Mouse (Mus musculus) intestine, embryonic 16.5 days (tissue): ENCODE data around the gene Sesn1. TPM values are rescaled to one million over a fixed set of nuclear protein-coding genes. Genes with fewer than 3 reads are reported as not detected.

Experiments
- ATAC-seq: fragments of 200-750 bp; cut with Nextera tagmentation; 2 replicates; pipeline ENCODE4 v1.8.0; 2017; ENCODE audit warnings: moderate TSS enrichment, moderate library complexity
- H3K27ac ChIP-seq: fragments of 300-500 bp; sonication (generic); 2 replicates; pipeline ENCODE4 v1.5.1; 2014; ENCODE audit warnings: mild to moderate bottlenecking, low read length
- H3K27me3 ChIP-seq: fragments of 300-500 bp; sonication (generic); replicated peaks from 2 replicates; pipeline ENCODE4 v1.6.1; 2014; ENCODE audit warnings: low read length, control low read depth, mixed read lengths; ENCODE audit not compliant: control insufficient read depth, insufficient read depth
- H3K36me3 ChIP-seq: fragments of 300-500 bp; sonication (generic); 2 replicates; pipeline ENCODE4 v1.6.1; 2014; ENCODE audit warnings: low read length, control low read depth; ENCODE audit not compliant: control insufficient read depth, insufficient read depth
- H3K4me1 ChIP-seq: fragments of 300-500 bp; sonication (generic); 2 replicates; pipeline ENCODE4 v1.6.1; 2014; ENCODE audit warnings: low read length, control low read depth, mixed read lengths; ENCODE audit not compliant: control insufficient read depth, insufficient read depth
- H3K4me2 ChIP-seq: fragments of 300-500 bp; sonication (generic); 2 replicates; pipeline ENCODE4 v1.6.1; 2014; ENCODE audit warnings: low read depth, low read length, control low read depth
- H3K4me3 ChIP-seq: fragments of 300-500 bp; sonication (generic); 2 replicates; pipeline ENCODE4 v1.5.1; 2014; ENCODE audit warnings: mild to moderate bottlenecking, low read length
- H3K9ac ChIP-seq: fragments of 300-500 bp; sonication (generic); 2 replicates; pipeline ENCODE4 v1.6.1; 2014; ENCODE audit warnings: low read depth, low read length
- H3K9me3 ChIP-seq: fragments of 300-500 bp; sonication (generic); 2 replicates; pipeline ENCODE4 v1.6.1; 2016; ENCODE audit warnings: low read length, control low read depth; ENCODE audit not compliant: control insufficient read depth
- WGBS: fragments of 180-500 bp; shearing (Covaris S2); extraction: QIAGEN DNeasy Blood & Tissue Kit; methylation state at CpG from one replicate; pipeline ENCODE4 v1.1.7; 2014; 5-methylcytosine and 5-hydroxymethylcytosine counted together
- polyA plus RNA-seq: library from polyadenylated mRNA; unstranded; fragments of >200 nt; fragmentation: Nextera tagmentation; extraction: Ambion mirVana; gene quantifications from 2 replicates; pipeline ENCODE4 v1.2.1, GENCODE M21; 2015

The Sesn1 gene
- polyA plus RNA-seq, 1 experiment from 2014 or later = 28.3 TPM

GRCm38 (mm10) chr10:41804711-41805110 is 5.0 kb upstream of the Sesn1 start:
- Histone ChIP-seq H3K9me3 (peaks cover 6% of the 10 kb centered on the region), H3K27me3 (no peaks in the 10 kb centered on the region), H3K36me3 (peaks cover 11% of the 10 kb centered on the region; the same call in 1 of the 2 replicates), H3K4me3 (no peak overlapping the region), H3K27ac (no peak overlapping the region), H3K9ac (no peak overlapping the region), H3K4me1 (no peaks in the 10 kb centered on the region), H3K4me2 (no peak overlapping the region)
- WGBS = 90% methylated on average over 3 of the region's 3 CpGs
- ATAC-seq = no peak

- peaks cover 6% of the 10 kb centered on the region for H3K9me3 ChIP-seq
- 0 out of 2 replicates have a peak, but pooled peaks cover 9% of the 10 kb centered on the region for H3K36me3 ChIP-seq
- WGBS = 80% methylated on average over 2 of the region's 2 CpGs
- no peak overlapping the region for H3K4me3 ChIP-seq
- H3K27me3 ChIP-seq = no peaks in the 10 kb centered on the region
- H3K4me1 ChIP-seq = no peaks in the 10 kb centered on the region
- H3K27ac ChIP-seq = no peak overlapping the region
- H3K4me2 ChIP-seq = no peak overlapping the region
- H3K9ac ChIP-seq = no peak overlapping the region
- ATAC-seq = no peak
These were observed 3.9 kb upstream of the Sesn1 start for GRCm38 (mm10) chr10:41805729-41806355.

- 2% methylated on average over 25 of the region's 25 CpGs for WGBS
- no peaks in the 10 kb centered on the region for H3K9me3 ChIP-seq
- peak; percentile 84 for ATAC-seq
These were observed 510 bp upstream of the Sesn1 start for GRCm38 (mm10) chr10:41809080-41809770.

GRCm38 (mm10) chr10:41810564-41811455 is 1.1 kb downstream of the Sesn1 start:
- under 1% methylated on average over 36 of the region's 36 CpGs for WGBS
- Histone ChIP-seq H3K4me3 (peak overlapping the region; percentile 74), H3K27ac (peak overlapping the region; percentile 97), H3K9me3 (no peaks in the 10 kb centered on the region), H3K9ac (peak overlapping the region; percentile 82), H3K4me2 (peak overlapping the region; percentile 66), H3K4me1 (peaks cover 12% of the 10 kb centered on the region), H3K27me3 (no peaks in the 10 kb centered on the region), H3K36me3 (no peaks in the 10 kb centered on the region)
- no peak; the same call in 1 of the 2 replicates for ATAC-seq

More at GRCm38 (mm10) chr10:41809080-41809770, 510 bp upstream of the Sesn1 start:
- peak overlapping the region; percentile 66 for H3K4me2 ChIP-seq
- H3K27ac ChIP-seq = peak overlapping the region; percentile 97
- peak overlapping the region; percentile 82 for H3K9ac ChIP-seq
- H3K4me1 ChIP-seq = peaks cover 12% of the 10 kb centered on the region
- H3K4me3 ChIP-seq = peak overlapping the region; percentile 74
- H3K27me3 ChIP-seq = no peaks in the 10 kb centered on the region
- no peaks in the 10 kb centered on the region for H3K36me3 ChIP-seq

- Histone ChIP-seq H3K9ac (no peak overlapping the region; the same call in 1 of the 2 replicates), H3K27me3 (no peaks in the 10 kb centered on the region), H3K36me3 (no peaks in the 10 kb centered on the region), H3K27ac (no peak overlapping the region), H3K4me3 (peak overlapping the region; percentile 20; the same call in 1 of the 2 replicates), H3K9me3 (no peaks in the 10 kb centered on the region), H3K4me2 (peak overlapping the region; percentile 42), H3K4me1 (peaks cover 12% of the 10 kb centered on the region)
- ATAC-seq = no peak
- 77% methylated on average over 6 of the region's 6 CpGs for WGBS
These were observed 2.8 kb downstream of the Sesn1 start for GRCm38 (mm10) chr10:41812566-41812965.

- ATAC-seq = no peak
- Histone ChIP-seq H3K27ac (no peak overlapping the region), H3K36me3 (no peaks in the 10 kb centered on the region), H3K9ac (no peak overlapping the region), H3K27me3 (no peaks in the 10 kb centered on the region), H3K4me2 (no peak overlapping the region), H3K9me3 (no peaks in the 10 kb centered on the region), H3K4me3 (no peak overlapping the region), H3K4me1 (peaks cover 12% of the 10 kb centered on the region)
- WGBS = 92% methylated on average over 6 of the region's 6 CpGs
These were observed 4.6 kb downstream of the Sesn1 start for GRCm38 (mm10) chr10:41814305-41814853.

- Histone ChIP-seq H3K9ac (no peak overlapping the region), H3K4me2 (no peak overlapping the region), H3K27me3 (no peaks in the 10 kb centered on the region), H3K36me3 (no peaks in the 10 kb centered on the region), H3K9me3 (no peaks in the 10 kb centered on the region), H3K27ac (no peak overlapping the region), H3K4me1 (peaks cover 12% of the 10 kb centered on the region), H3K4me3 (no peak overlapping the region)
- no peak for ATAC-seq
- WGBS = 77% methylated on average over 5 of the region's 5 CpGs
These were observed 6.8 kb downstream of the Sesn1 start for GRCm38 (mm10) chr10:41816516-41816915.

- no peaks in the 10 kb centered on the region; the same call in 1 of the 2 replicates for H3K4me1 ChIP-seq
- H3K9ac ChIP-seq = no peak overlapping the region
- H3K27me3 ChIP-seq = no peaks in the 10 kb centered on the region
- no peak overlapping the region for H3K4me2 ChIP-seq
- no peak overlapping the region for H3K4me3 ChIP-seq
- no peak for ATAC-seq
- no peak overlapping the region for H3K27ac ChIP-seq
- no peaks in the 10 kb centered on the region for H3K9me3 ChIP-seq
- H3K36me3 ChIP-seq = no peaks in the 10 kb centered on the region
- whole genome bisulfite sequencing = 87% methylated on average over 8 of the region's 8 CpGs
These were observed 8.4 kb downstream of the Sesn1 start for GRCm38 (mm10) chr10:41818036-41818732.
